In the genomic region with DNA sequence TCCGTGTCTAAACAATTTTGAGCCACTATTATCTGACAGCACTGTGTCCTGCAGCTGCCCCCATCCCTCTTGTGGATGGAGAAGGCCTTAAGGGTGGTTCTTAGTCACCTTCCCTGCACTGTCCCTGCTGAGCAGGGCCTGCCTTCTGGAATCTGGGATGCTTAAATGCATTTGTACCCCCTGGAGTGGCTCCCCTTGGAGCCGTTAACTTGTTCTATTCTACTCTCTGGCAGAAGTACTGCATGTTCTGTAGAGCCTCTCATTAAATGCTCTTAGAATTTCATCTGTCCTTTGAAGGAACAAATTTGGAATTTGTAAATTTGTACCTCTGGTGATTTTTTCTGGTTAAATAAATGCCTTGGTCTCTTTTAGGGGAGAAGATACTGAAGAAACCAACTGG, we compare ENCODE assay signal across 29 mouse cellular contexts. TPM values are rescaled to one million over a fixed set of nuclear protein-coding genes. Genes with fewer than 3 reads are reported as not detected.
DNase-seq lines count a peak whose midpoint lies in the region; ATAC-seq and TF ChIP-seq lines count a peak whose summit lies in the region.
"Had no signal": no experiment of that assay in that cellular context is flagged by ENCODE, and none has a peak within 500 bp of the region (broad histone marks: within the 10 kb centered on the region; RNA-seq: fewer than 3 reads in every experiment).

No protein-coding gene starts in this region.

- H3K4me2 ChIP-seq in embryonic facial prominence, embryonic 15.5 days (replicated peaks) = no peak overlapping the region
- H3K4me2 ChIP-seq: embryonic facial prominence, embryonic 12.5 days; forebrain, embryonic 12.5 days had no signal

- H3K9me3 ChIP-seq in embryonic facial prominence, embryonic 15.5 days (replicated peaks) = no peaks in the 10 kb centered on the region
- no peaks in the 10 kb centered on the region for H3K9me3 ChIP-seq in embryonic facial prominence, embryonic 10.5 days
- H3K9me3 ChIP-seq: embryonic facial prominence, embryonic 12.5 days; forebrain, embryonic 10.5 days; forebrain, embryonic 12.5 days; G1E had no signal

- no peak for DNase-seq in embryonic facial prominence, embryonic 10.5 days (ENCODE audit: low spot score)
- no peak for DNase-seq in layer of hippocampus, adult 2 months (ENCODE audit: low spot score in 2 of 2)
- no peak for DNase-seq in layer of hippocampus, adult 9-11 months
- DNase-seq in R1 (ENCODE audit: low read depth, low spot score) = peak; percentile 89
- DNase-seq in cerebellum, adult 9-10 months = no peak
- no peak for DNase-seq in left cerebral cortex, postnatal 10 days (ENCODE audit: extremely low spot score in 1 of 2, low spot score in 2 of 2)
- DNase-seq: adrenal gland, adult 8-10 months; adrenal gland, postnatal 14 days; adrenal gland, postnatal 36 days; B cell, adult 2 months; cerebellum, adult 11-12 months; cerebellum, adult 2 months; cerebellum, adult 9-11 months; cerebellum, postnatal 14 days; cerebellum, postnatal 36 days; embryo, embryonic 11 days had no signal

- no peak for TF ChIP-seq CTCF in layer of hippocampus, adult 2 months (conservative IDR thresholded peaks at IDR 0.05)
- TF ChIP-seq CTCF in olfactory bulb, adult 2 months (IDR thresholded peaks at IDR 0.05; ENCODE audit: insufficient read depth, low read depth, low read length) = no peak

- 62% methylated on average over 2 of the region's 2 CpGs for WGBS in embryonic facial prominence, embryonic 15.5 days
- WGBS in embryonic facial prominence, embryonic 10.5 days = 76% methylated on average over 2 of the region's 2 CpGs
- WGBS in olfactory bulb, adult 2 months = 64% methylated on average over 2 of the region's 2 CpGs

- H3K4me3 ChIP-seq in embryonic facial prominence, embryonic 15.5 days (replicated peaks) = no peak overlapping the region
- no peak overlapping the region for H3K4me3 ChIP-seq in embryonic facial prominence, embryonic 10.5 days
- H3K4me3 ChIP-seq in layer of hippocampus, adult 2 months = no peak overlapping the region
- H3K4me3 ChIP-seq in olfactory bulb, adult 2 months (ENCODE audit: insufficient read depth, low read depth, low read length) = no peak overlapping the region
- H3K4me3 ChIP-seq: embryonic facial prominence, embryonic 12.5 days; erythroblast, embryonic 14.5 days; forebrain, embryonic 10.5 days; forebrain, embryonic 12.5 days had no signal

- H3K36me3 ChIP-seq in embryonic facial prominence, embryonic 15.5 days = peaks cover 61% of the 10 kb centered on the region
- peaks cover 96% of the 10 kb centered on the region for H3K36me3 ChIP-seq in embryonic facial prominence, embryonic 10.5 days (replicated peaks)

- no peaks in the 10 kb centered on the region for H3K27me3 ChIP-seq in embryonic facial prominence, embryonic 15.5 days
- H3K27me3 ChIP-seq in embryonic facial prominence, embryonic 10.5 days (replicated peaks; ENCODE audit: low read depth, poor library complexity, severe bottlenecking) = no peaks in the 10 kb centered on the region
- H3K27me3 ChIP-seq: CH12.LX; embryonic facial prominence, embryonic 12.5 days; forebrain, embryonic 12.5 days; Patski had no signal

- intact Hi-C loops in left cerebral cortex, postnatal 10 days (cut with DNase I) = no loop called here

- no peak for TF ChIP-seq POLR2A in olfactory bulb, adult 2 months (IDR thresholded peaks at IDR 0.05; ENCODE audit: insufficient read depth, low read depth, low read length)

- H3K9ac ChIP-seq in embryonic facial prominence, embryonic 15.5 days = no peak overlapping the region
- H3K9ac ChIP-seq: embryonic facial prominence, embryonic 12.5 days; forebrain, embryonic 12.5 days had no signal

- H3K4me1 ChIP-seq in embryonic facial prominence, embryonic 15.5 days = peaks cover 5% of the 10 kb centered on the region; the same call in 1 of the 2 replicates
- no peaks in the 10 kb centered on the region for H3K4me1 ChIP-seq in embryonic facial prominence, embryonic 10.5 days
- peaks cover 4% of the 10 kb centered on the region; the same call in 1 of the 2 replicates for H3K4me1 ChIP-seq in olfactory bulb, adult 2 months (ENCODE audit: control insufficient read depth, insufficient read depth, low read length)
- H3K4me1 ChIP-seq: embryonic facial prominence, embryonic 12.5 days; forebrain, embryonic 10.5 days; forebrain, embryonic 12.5 days had no signal

- 0 out of 2 replicates have a peak, but pooled peaks have one; percentile 29 for ATAC-seq in embryonic facial prominence, embryonic 15.5 days (ENCODE audit: insufficient number of reproducible peaks, low FRiP score, low TSS enrichment, low read depth)
- ATAC-seq: activated CD4-positive, CD25-positive, alpha-beta regulatory T cell, adult 4 months; CD4-positive, CD25-positive, alpha-beta regulatory T cell, adult 4 months; forebrain, embryonic 14.5 days; forebrain, embryonic 16.5 days; Patski had no signal

- no peak overlapping the region for H3K27ac ChIP-seq in embryonic facial prominence, embryonic 15.5 days (replicated peaks)
- H3K27ac ChIP-seq in embryonic facial prominence, embryonic 10.5 days (replicated peaks) = no peak overlapping the region
- H3K27ac ChIP-seq in layer of hippocampus, adult 2 months = peak overlapping the region; percentile 46
- H3K27ac ChIP-seq in olfactory bulb, adult 2 months (ENCODE audit: insufficient read depth, low read depth, low read length) = peak overlapping the region; percentile 52; the same call in 1 of the 2 replicates
- H3K27ac ChIP-seq: embryonic facial prominence, embryonic 12.5 days; forebrain, embryonic 10.5 days; forebrain, embryonic 12.5 days had no signal

RNA-seq across cellular contexts. Expression of gene Snd1, which starts 50.6 kb away (rescaled TPM):
- 112 TPM in 2 replicates for polyA plus RNA-seq in embryonic facial prominence, embryonic 15.5 days (2015; fragmentation: Nextera tagmentation; extraction: Ambion mirVana)
- 119 and 127 TPM in 2 replicates for polyA plus RNA-seq in embryonic facial prominence, embryonic 10.5 days (2016; fragmentation: Nextera tagmentation; extraction: Ambion mirVana)
- total RNA-seq in layer of hippocampus, adult 2 months (2021) = 100 to 1,000 TPM; 110 to 112 TPM
- polyA plus RNA-seq in olfactory bulb, adult 2 months (2012; ENCODE audit: insufficient read depth, insufficient read length, low replicate concordance, missing spikeins) = not detected in 2 replicates
- total RNA-seq in left cerebral cortex, postnatal 10 days (2021) = 100 to 1,000 TPM; 109 to 116 TPM

Comparison
In these comparisons a context has a peak if more than half of its experiments do, and no peak if none do; other contexts are left out.
1. H3K27ac ChIP-seq: peak in layer of hippocampus, adult 2 months (single experiment) and olfactory bulb, adult 2 months (single experiment); none in embryonic facial prominence, embryonic 15.5 days (single experiment) and embryonic facial prominence, embryonic 10.5 days (single experiment).